Mouse (Mus musculus) erythroblast, embryonic 14.5 days (primary cell): ENCODE measurements around the gene Slc24a3.

ENCODE experiments used
- GATA1 ChIP-seq: IDR thresholded peaks from 2 replicates; pipeline ENCODE4 v1.6.1; 2012; ENCODE audit warnings: low read length, inconsistent platforms, mixed read lengths
- TAL1 ChIP-seq: IDR thresholded peaks from 3 replicates; pipeline ENCODE4 v1.6.1; 2012; ENCODE audit warnings: low read length, inconsistent platforms, mixed read lengths

- TF ChIP-seq TAL1 (no peak), GATA1 (no peak)
Measured at GRCm38 (mm10) chr2:145213587-145213986, 46.0 kb downstream of the Slc24a3 start.
